Mouse (Mus musculus) stomach, embryonic 14.5 days (tissue): ENCODE data around the gene Adrb1. TPM values are rescaled to one million over a fixed set of nuclear protein-coding genes. Genes with fewer than 3 reads are reported as not detected.

ENCODE experiments used
- ATAC-seq: fragments of 200-750 bp; cut with Nextera tagmentation; 2 replicates; pipeline ENCODE4 v1.8.0; 2017; ENCODE audit warnings: low read depth, moderate TSS enrichment; ENCODE audit not compliant: insufficient number of reproducible peaks, insufficient read depth, low FRiP score
- H3K27ac ChIP-seq: fragments of 300-500 bp; sonication (generic); 2 replicates; pipeline ENCODE4 v1.5.1; 2014; ENCODE audit warnings: mild to moderate bottlenecking, low read length, moderate library complexity, mixed read lengths
- H3K27me3 ChIP-seq: fragments of 300-500 bp; sonication (generic); 2 replicates; pipeline ENCODE4 v1.6.1; 2014; ENCODE audit warnings: low read length, control low read depth, mixed read lengths; ENCODE audit not compliant: control insufficient read depth, insufficient read depth
- H3K36me3 ChIP-seq: fragments of 300-500 bp; sonication (generic); 2 replicates; pipeline ENCODE4 v1.6.1; 2014; ENCODE audit warnings: mild to moderate bottlenecking, control low read depth, low read length, moderate library complexity, mixed read lengths; ENCODE audit not compliant: control insufficient read depth, insufficient read depth
- H3K4me1 ChIP-seq: fragments of 300-500 bp; sonication (generic); 2 replicates; pipeline ENCODE4 v1.6.1; 2014; ENCODE audit warnings: low read length, control low read depth, mixed read lengths; ENCODE audit not compliant: control insufficient read depth, insufficient read depth
- H3K4me2 ChIP-seq: fragments of 300-500 bp; sonication (generic); replicated peaks from 2 replicates; pipeline ENCODE4 v1.6.1; 2014; ENCODE audit warnings: low read depth, low read length, control low read depth
- H3K4me3 ChIP-seq: fragments of 300-500 bp; sonication (generic); 2 replicates; pipeline ENCODE4 v1.5.1; 2014; ENCODE audit warnings: low read depth, low read length, control low read depth
- H3K9ac ChIP-seq: fragments of 300-500 bp; sonication (generic); replicated peaks from 2 replicates; pipeline ENCODE4 v1.6.1; 2014; ENCODE audit warnings: low read depth, mild to moderate bottlenecking, control low read depth, low read length, moderate library complexity, mixed read lengths
- H3K9me3 ChIP-seq: fragments of 300-500 bp; sonication (generic); 2 replicates; pipeline ENCODE4 v1.6.1; 2016; ENCODE audit warnings: low read depth, low read length, control low read depth; ENCODE audit not compliant: control insufficient read depth
- WGBS: fragments of 180-500 bp; shearing (Covaris S2); extraction: QIAGEN DNeasy Blood & Tissue Kit; methylation state at CpG from one replicate; pipeline ENCODE4 v1.1.7; 2014; 5-methylcytosine and 5-hydroxymethylcytosine counted together
- polyA plus RNA-seq: library from polyadenylated mRNA; unstranded; fragments of >200 nt; fragmentation: Nextera tagmentation; extraction: Ambion mirVana; gene quantifications from 2 replicates; pipeline ENCODE4 v1.2.1, GENCODE M21; 2014

Adrb1 gene
- polyA plus RNA-seq, 1 experiment from 2014 or later, result 1.2 TPM

DNA sequence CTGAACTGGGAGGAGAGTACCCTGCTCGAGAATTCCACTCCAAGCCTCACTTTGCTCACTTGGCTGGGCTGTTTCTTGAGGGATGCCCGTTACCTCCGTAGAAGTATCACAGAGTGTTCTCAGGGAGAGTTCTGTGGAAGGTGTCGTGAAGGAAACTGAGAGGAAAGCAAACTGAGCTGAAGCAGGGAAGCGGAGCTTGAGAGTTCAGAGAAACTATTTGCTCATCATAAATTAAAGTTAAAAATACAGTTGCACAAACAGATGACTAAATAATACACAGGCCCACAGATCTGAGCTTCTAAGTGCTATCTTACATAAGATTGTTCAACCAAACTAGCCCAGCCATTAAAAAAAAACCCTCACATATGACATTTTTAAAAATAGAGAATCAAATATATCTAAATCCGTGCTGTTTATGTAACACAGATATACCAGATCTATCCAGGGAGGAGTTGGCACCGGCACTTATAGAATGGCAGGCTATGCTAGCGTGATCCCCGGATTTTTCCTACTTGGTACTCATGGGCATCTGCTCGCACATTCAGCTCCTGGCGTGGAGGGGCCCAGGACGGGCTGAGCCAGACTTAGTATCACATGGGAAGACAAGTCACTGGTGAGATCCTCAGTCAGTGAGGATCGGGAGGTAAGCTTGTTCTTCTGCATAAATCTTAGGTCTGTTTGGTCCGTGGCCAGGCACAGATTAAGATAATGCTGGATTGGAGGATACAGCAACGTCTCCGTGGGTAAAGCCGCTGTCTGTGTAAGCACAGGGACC, 11.7 kb upstream of the Adrb1 start:
- Histone ChIP-seq H3K27me3 (no peaks in the 10 kb centered on the region), H3K27ac (no peak overlapping the region), H3K9me3 (no peaks in the 10 kb centered on the region), H3K4me3 (no peak overlapping the region), H3K4me1 (peaks cover 8% of the 10 kb centered on the region; the same call in 1 of the 2 replicates), H3K4me2 (no peak overlapping the region), H3K36me3 (no peaks in the 10 kb centered on the region), H3K9ac (no peak overlapping the region)
- 70% methylated on average over 17 of the region's 17 CpGs for WGBS
- ATAC-seq, result no peak

- Histone ChIP-seq H3K9ac (no peak overlapping the region), H3K27ac (no peak overlapping the region), H3K4me1 (no peaks in the 10 kb centered on the region), H3K36me3 (no peaks in the 10 kb centered on the region), H3K4me2 (no peak overlapping the region), H3K27me3 (no peaks in the 10 kb centered on the region), H3K4me3 (no peak overlapping the region), H3K9me3 (no peaks in the 10 kb centered on the region)
- 91% methylated on average over 5 of the region's 5 CpGs for WGBS
- no peak for ATAC-seq
These were observed 8.4 kb upstream of the Adrb1 start for GRCm38 (mm10) chr19:56713613-56714012.

DNA sequence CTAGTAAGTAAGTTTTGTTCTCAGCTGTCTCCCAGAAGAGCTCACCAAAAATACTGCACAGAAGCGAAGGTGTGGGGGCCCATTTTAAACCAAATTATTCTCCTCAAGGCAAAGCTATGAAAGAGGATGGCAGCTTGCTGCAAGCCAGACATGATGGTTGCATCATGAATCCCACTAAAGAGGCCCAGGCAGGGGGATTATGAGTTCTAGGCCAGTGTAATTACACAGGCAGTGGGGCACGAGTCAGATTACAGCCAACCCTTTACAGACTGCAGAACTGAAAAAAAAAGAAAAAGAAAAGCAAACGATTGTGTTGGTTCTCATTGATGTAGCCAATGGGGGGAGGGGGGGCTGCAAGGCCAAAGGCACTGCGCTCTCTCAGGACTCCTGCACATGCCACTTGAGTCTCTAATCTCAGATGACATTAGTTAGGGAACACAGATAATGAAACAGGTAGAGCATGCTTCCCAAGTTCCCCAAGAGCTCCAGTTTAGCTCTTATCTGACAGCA, 7.3 kb upstream of the Adrb1 start:
- 54% methylated on average over 4 of the region's 4 CpGs for WGBS
- no peaks in the 10 kb centered on the region for H3K36me3 ChIP-seq
- H3K27me3 ChIP-seq, result peaks cover 2% of the 10 kb centered on the region; the same call in 1 of the 2 replicates
- H3K9ac ChIP-seq, result no peak overlapping the region
- no peaks in the 10 kb centered on the region for H3K9me3 ChIP-seq
- H3K4me2 ChIP-seq, result no peak overlapping the region
- H3K4me1 ChIP-seq, result no peaks in the 10 kb centered on the region
- ATAC-seq, result no peak
- no peak overlapping the region for H3K4me3 ChIP-seq
- H3K27ac ChIP-seq, result no peak overlapping the region

- Histone ChIP-seq H3K27me3 (peaks cover 25% of the 10 kb centered on the region), H3K4me1 (peaks cover 6% of the 10 kb centered on the region; the same call in 1 of the 2 replicates), H3K36me3 (no peaks in the 10 kb centered on the region), H3K4me2 (no peak overlapping the region), H3K9ac (no peak overlapping the region), H3K9me3 (no peaks in the 10 kb centered on the region), H3K27ac (no peak overlapping the region), H3K4me3 (no peak overlapping the region)
- 74% methylated on average over 8 of the region's 8 CpGs for WGBS
- ATAC-seq, result no peak
These were observed 4.0 kb upstream of the Adrb1 start for GRCm38 (mm10) chr19:56718046-56718445.

DNA sequence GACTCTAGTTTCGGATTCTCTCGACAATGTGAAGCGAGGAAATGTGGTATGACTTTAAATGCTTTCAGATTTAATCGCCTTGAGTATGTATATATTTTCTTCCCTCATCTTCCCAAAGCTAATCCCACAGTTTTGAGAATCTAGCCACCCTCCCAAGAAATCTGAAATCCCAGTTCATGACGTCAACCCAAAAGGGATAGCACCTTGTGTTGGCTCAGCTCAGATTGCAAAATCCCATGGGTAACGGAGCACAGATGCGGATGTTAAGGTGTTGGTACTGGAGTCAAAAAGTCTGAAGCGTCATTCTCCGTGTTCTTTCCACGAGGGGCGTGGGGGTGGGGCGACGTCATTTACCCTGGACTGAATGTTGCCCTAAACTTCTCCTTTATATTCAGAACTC, 1.1 kb upstream of the Adrb1 start:
- Histone ChIP-seq H3K27ac (no peak overlapping the region), H3K4me3 (peak overlapping the region; percentile 44), H3K9me3 (no peaks in the 10 kb centered on the region), H3K9ac (no peak overlapping the region), H3K4me1 (peaks cover 7% of the 10 kb centered on the region; the same call in 1 of the 2 replicates), H3K36me3 (no peaks in the 10 kb centered on the region), H3K4me2 (peak overlapping the region; percentile 70), H3K27me3 (peaks cover 32% of the 10 kb centered on the region)
- ATAC-seq, result no peak
- WGBS, result 28% methylated on average over 13 of the region's 13 CpGs

DNA sequence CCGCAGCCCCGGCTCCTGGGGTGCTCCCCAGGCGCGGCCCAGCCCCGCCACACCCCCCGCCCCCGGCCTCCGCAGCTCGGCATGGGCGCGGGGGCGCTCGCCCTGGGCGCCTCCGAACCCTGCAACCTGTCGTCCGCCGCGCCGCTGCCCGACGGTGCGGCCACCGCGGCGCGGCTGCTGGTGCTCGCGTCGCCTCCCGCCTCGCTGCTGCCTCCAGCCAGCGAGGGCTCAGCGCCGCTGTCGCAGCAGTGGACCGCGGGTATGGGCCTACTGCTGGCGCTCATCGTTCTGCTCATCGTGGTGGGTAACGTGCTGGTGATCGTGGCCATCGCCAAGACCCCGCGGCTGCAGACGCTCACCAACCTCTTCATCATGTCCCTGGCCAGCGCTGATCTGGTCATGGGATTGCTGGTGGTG, 300 bp downstream of the Adrb1 start:
- no peak; the same call in 1 of the 2 replicates for ATAC-seq
- H3K9me3 ChIP-seq, result no peaks in the 10 kb centered on the region
- peak overlapping the region; percentile 36; the same call in 1 of the 2 replicates for H3K9ac ChIP-seq
- peaks cover 32% of the 10 kb centered on the region for H3K27me3 ChIP-seq
- H3K4me2 ChIP-seq, result peak overlapping the region; percentile 70
- no peak overlapping the region for H3K27ac ChIP-seq
- peaks cover 11% of the 10 kb centered on the region for H3K4me1 ChIP-seq
- H3K4me3 ChIP-seq, result peak overlapping the region; percentile 44
- 3% methylated on average over 42 of the region's 48 CpGs for WGBS
- no peaks in the 10 kb centered on the region for H3K36me3 ChIP-seq

- H3K4me2 ChIP-seq, result peak overlapping the region; percentile 70
- peak overlapping the region; percentile 36; the same call in 1 of the 2 replicates for H3K9ac ChIP-seq
- H3K4me1 ChIP-seq, result peaks cover 11% of the 10 kb centered on the region
- no peak overlapping the region for H3K27ac ChIP-seq
- H3K9me3 ChIP-seq, result no peaks in the 10 kb centered on the region
- 0 out of 2 replicates have a peak, but pooled peaks have one; percentile 20 for ATAC-seq
- H3K27me3 ChIP-seq, result peaks cover 32% of the 10 kb centered on the region
- WGBS, result 2% methylated on average over 68 of the region's 69 CpGs
- H3K36me3 ChIP-seq, result no peaks in the 10 kb centered on the region
- H3K4me3 ChIP-seq, result peak overlapping the region; percentile 44
These were observed 822 bp downstream of the Adrb1 start for GRCm38 (mm10) chr19:56722711-56723330.

GRCm38 (mm10) chr19:56723331-56724125, 1.5 kb downstream of the Adrb1 start:
- H3K4me3 ChIP-seq, result peak overlapping the region; percentile 44
- peak; percentile 38; the same call in 1 of the 2 replicates for ATAC-seq
- H3K4me1 ChIP-seq, result peaks cover 11% of the 10 kb centered on the region
- H3K27me3 ChIP-seq, result peaks cover 32% of the 10 kb centered on the region
- under 1% methylated on average over 71 of the region's 71 CpGs for WGBS
- H3K9me3 ChIP-seq, result no peaks in the 10 kb centered on the region
- peak overlapping the region; percentile 70 for H3K4me2 ChIP-seq
- no peaks in the 10 kb centered on the region for H3K36me3 ChIP-seq
- no peak overlapping the region for H3K27ac ChIP-seq
- peak overlapping the region; percentile 21; the same call in 1 of the 2 replicates for H3K9ac ChIP-seq
